Mouse (Mus musculus): ENCODE data around the gene Bcl2l13. TPM values are rescaled to one million over a fixed set of nuclear protein-coding genes. Genes with fewer than 3 reads are reported as not detected.

Gene Bcl2l13
- total and polyA plus RNA-seq, 2 experiments from 2014 or later = 30.9 to 32.4 TPM

GRCm38 (mm10) chr6:120933670-120934069, 97.7 kb downstream of the Bcl2l13 start:
- peaks cover 52% of the 10 kb centered on the region for H3K36me3 ChIP-seq (replicated peaks; ENCODE audit: control insufficient read depth, insufficient read depth, low read length)
- no peak overlapping the region for H3K9ac ChIP-seq (replicated peaks; ENCODE audit: low read depth, low read length)
- H3K9me3 ChIP-seq (replicated peaks; ENCODE audit: control insufficient read depth, low read length) = no peaks in the 10 kb centered on the region
- H3K27ac ChIP-seq (ENCODE audit: low read depth) = no peak overlapping the region; the same call in 1 of the 2 replicates
- no peak for ATAC-seq (ENCODE audit: insufficient read depth, low read depth)
- H3K4me1 ChIP-seq (ENCODE audit: control insufficient read depth, insufficient read depth) = peaks cover 6% of the 10 kb centered on the region; the same call in 1 of the 2 replicates
- no peaks in the 10 kb centered on the region for H3K27me3 ChIP-seq (ENCODE audit: control insufficient read depth, insufficient read depth, low read length)
- H3K4me3 ChIP-seq (ENCODE audit: low read depth, low read length) = no peak overlapping the region
- TF ChIP-seq CTCF (IDR thresholded peaks at IDR 0.05; ENCODE audit: low read depth) (no peak), EP300 (IDR thresholded peaks at IDR 0.05; ENCODE audit: low read depth) (no peak)
- no peak for DNase-seq (ENCODE audit: low spot score)
- 82% methylated on average over 7 of the region's 7 CpGs for WGBS
- no peak overlapping the region for H3K4me2 ChIP-seq (ENCODE audit: low read depth, low read length)

- Histone ChIP-seq H3K4me1 (ENCODE audit: control insufficient read depth, insufficient read depth) (peaks cover 6% of the 10 kb centered on the region; the same call in 1 of the 2 replicates), H3K4me3 (ENCODE audit: low read depth, low read length) (no peak overlapping the region), H3K27me3 (ENCODE audit: control insufficient read depth, insufficient read depth, low read length) (no peaks in the 10 kb centered on the region), H3K9me3 (replicated peaks; ENCODE audit: control insufficient read depth, low read length) (no peaks in the 10 kb centered on the region), H3K9ac (replicated peaks; ENCODE audit: low read depth, low read length) (no peak overlapping the region), H3K4me2 (ENCODE audit: low read depth, low read length) (no peak overlapping the region), H3K27ac (ENCODE audit: low read depth) (no peak overlapping the region; the same call in 1 of the 2 replicates), H3K36me3 (replicated peaks; ENCODE audit: control insufficient read depth, insufficient read depth, low read length) (peaks cover 52% of the 10 kb centered on the region)
- DNase-seq (ENCODE audit: low spot score) (no peak), ATAC-seq (ENCODE audit: insufficient read depth, low read depth) (no peak)
- TF ChIP-seq EP300 (IDR thresholded peaks at IDR 0.05; ENCODE audit: low read depth) = no peak
- TF ChIP-seq CTCF (IDR thresholded peaks at IDR 0.05; ENCODE audit: low read depth) = no peak
- 56% methylated on average over 4 of the region's 4 CpGs for WGBS
These were observed 98.2 kb downstream of the Bcl2l13 start for GRCm38 (mm10) chr6:120934176-120934575.

GRCm38 (mm10) chr6:120937104-120937617, 101.1 kb downstream of the Bcl2l13 start:
- Histone ChIP-seq H3K4me3 (ENCODE audit: low read depth, low read length) (no peak overlapping the region), H3K4me2 (ENCODE audit: low read depth, low read length) (no peak overlapping the region), H3K9me3 (replicated peaks; ENCODE audit: control insufficient read depth, low read length) (no peaks in the 10 kb centered on the region), H3K4me1 (ENCODE audit: control insufficient read depth, insufficient read depth) (peaks cover 6% of the 10 kb centered on the region; the same call in 1 of the 2 replicates), H3K27ac (ENCODE audit: low read depth) (no peak overlapping the region), H3K9ac (replicated peaks; ENCODE audit: low read depth, low read length) (no peak overlapping the region), H3K36me3 (replicated peaks; ENCODE audit: control insufficient read depth, insufficient read depth, low read length) (peaks cover 55% of the 10 kb centered on the region), H3K27me3 (ENCODE audit: control insufficient read depth, insufficient read depth, low read length) (no peaks in the 10 kb centered on the region)
- no peak for DNase-seq (ENCODE audit: low spot score)
- TF ChIP-seq EP300 (IDR thresholded peaks at IDR 0.05; ENCODE audit: low read depth) (no peak), CTCF (IDR thresholded peaks at IDR 0.05; ENCODE audit: low read depth) (no peak)
- no peak for ATAC-seq (ENCODE audit: insufficient read depth, low read depth)
- 84% methylated on average over 16 of the region's 16 CpGs for WGBS

GRCm38 (mm10) chr6:120937999-120938608, 102.1 kb downstream of the Bcl2l13 start:
- peaks cover 57% of the 10 kb centered on the region for H3K36me3 ChIP-seq (replicated peaks; ENCODE audit: control insufficient read depth, insufficient read depth, low read length)
- H3K4me2 ChIP-seq (ENCODE audit: low read depth, low read length) = no peak overlapping the region
- H3K9ac ChIP-seq (replicated peaks; ENCODE audit: low read depth, low read length) = no peak overlapping the region
- H3K9me3 ChIP-seq (replicated peaks; ENCODE audit: control insufficient read depth, low read length) = no peaks in the 10 kb centered on the region
- no peak overlapping the region for H3K27ac ChIP-seq (ENCODE audit: low read depth)
- DNase-seq (ENCODE audit: low spot score) (no peak), ATAC-seq (ENCODE audit: insufficient read depth, low read depth) (no peak)
- no peak overlapping the region for H3K4me3 ChIP-seq (ENCODE audit: low read depth, low read length)
- TF ChIP-seq EP300 (IDR thresholded peaks at IDR 0.05; ENCODE audit: low read depth) (no peak), CTCF (IDR thresholded peaks at IDR 0.05; ENCODE audit: low read depth) (no peak)
- no peaks in the 10 kb centered on the region for H3K27me3 ChIP-seq (ENCODE audit: control insufficient read depth, insufficient read depth, low read length)
- 79% methylated on average over 11 of the region's 11 CpGs for WGBS
- H3K4me1 ChIP-seq (ENCODE audit: control insufficient read depth, insufficient read depth) = no peaks in the 10 kb centered on the region

GRCm38 (mm10) chr6:120938763-120939450, 102.9 kb downstream of the Bcl2l13 start:
- no peak for ATAC-seq (ENCODE audit: insufficient read depth, low read depth)
- no peak for DNase-seq (ENCODE audit: low spot score)
- Histone ChIP-seq H3K4me2 (ENCODE audit: low read depth, low read length) (no peak overlapping the region), H3K27ac (ENCODE audit: low read depth) (no peak overlapping the region), H3K4me3 (ENCODE audit: low read depth, low read length) (no peak overlapping the region), H3K9ac (replicated peaks; ENCODE audit: low read depth, low read length) (no peak overlapping the region), H3K27me3 (ENCODE audit: control insufficient read depth, insufficient read depth, low read length) (no peaks in the 10 kb centered on the region), H3K36me3 (replicated peaks; ENCODE audit: control insufficient read depth, insufficient read depth, low read length) (peaks cover 54% of the 10 kb centered on the region), H3K4me1 (ENCODE audit: control insufficient read depth, insufficient read depth) (no peaks in the 10 kb centered on the region), H3K9me3 (replicated peaks; ENCODE audit: control insufficient read depth, low read length) (no peaks in the 10 kb centered on the region)
- 89% methylated on average over 12 of the region's 12 CpGs for WGBS
- TF ChIP-seq EP300 (IDR thresholded peaks at IDR 0.05; ENCODE audit: low read depth) (no peak), CTCF (IDR thresholded peaks at IDR 0.05; ENCODE audit: low read depth) (no peak)
